Mouse (Mus musculus): ENCODE data around the gene Hipk2. TPM values are rescaled to one million over a fixed set of nuclear protein-coding genes. Genes with fewer than 3 reads are reported as not detected.

The Hipk2 gene
- polyA plus RNA-seq, 1 experiment from 2014 or later = 18.0 TPM

DNA sequence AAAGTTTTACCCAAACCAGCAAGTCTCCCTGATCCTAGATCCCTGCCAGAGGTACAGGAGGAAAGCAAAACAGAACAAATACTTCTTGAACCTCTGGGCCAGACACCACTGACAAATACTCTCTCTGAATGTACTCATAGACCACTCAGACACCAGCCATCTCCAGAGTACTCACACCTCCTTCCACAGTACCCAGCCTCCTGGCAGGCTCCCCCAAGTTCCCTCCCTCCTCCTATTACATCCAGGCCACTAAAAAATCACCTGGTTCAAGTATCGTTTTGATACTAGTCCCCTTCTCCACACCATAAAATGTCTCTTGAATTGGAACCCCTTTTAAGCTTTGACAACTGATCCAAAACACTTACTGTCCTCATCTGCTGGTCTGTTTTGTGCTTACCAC lies 8.7 kb downstream of the Hipk2 start:
- Histone ChIP-seq H3K9me3 (replicated peaks) (no peaks in the 10 kb centered on the region), H3K4me2 (no peak overlapping the region), H3K9ac (no peak overlapping the region), H3K27ac (replicated peaks) (peak overlapping the region; percentile 51; the same call in 1 of the 2 replicates), H3K27me3 (no peaks in the 10 kb centered on the region), H3K4me1 (replicated peaks) (peaks cover 86% of the 10 kb centered on the region), H3K4me3 (replicated peaks) (no peak overlapping the region), H3K36me3 (replicated peaks) (peaks cover 34% of the 10 kb centered on the region)
- WGBS (ENCODE audit: insufficient replicate concordance) = 64% methylated on average over 1 of the region's 1 CpGs
- no peak for ATAC-seq (ENCODE audit: insufficient read depth)

DNA sequence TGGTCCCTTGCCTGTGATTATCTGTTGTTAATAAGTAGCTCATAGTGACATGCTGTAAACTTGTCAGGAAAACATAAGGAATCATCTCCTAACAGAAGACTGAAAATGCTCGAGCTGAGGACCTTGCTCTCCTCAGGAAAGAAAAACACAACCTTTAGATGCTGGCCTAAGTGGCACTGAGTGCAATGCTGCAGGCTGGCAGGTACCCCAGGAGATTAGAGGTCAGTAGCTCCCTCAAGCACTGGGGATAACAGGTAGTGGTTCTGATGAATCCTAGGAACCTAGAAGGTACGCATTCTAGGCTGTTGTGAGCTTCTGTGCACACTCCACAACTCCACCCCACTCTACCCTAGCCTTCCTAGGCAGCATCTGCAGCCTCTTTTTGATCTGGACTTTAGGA lies 9.2 kb downstream of the Hipk2 start:
- Histone ChIP-seq H3K27me3 (no peaks in the 10 kb centered on the region), H3K36me3 (replicated peaks) (peaks cover 29% of the 10 kb centered on the region), H3K27ac (replicated peaks) (peak overlapping the region; percentile 51), H3K9me3 (replicated peaks) (no peaks in the 10 kb centered on the region), H3K9ac (no peak overlapping the region), H3K4me1 (replicated peaks) (peaks cover 85% of the 10 kb centered on the region), H3K4me2 (no peak overlapping the region), H3K4me3 (replicated peaks) (no peak overlapping the region)
- no peak for ATAC-seq (ENCODE audit: insufficient read depth)
- 79% methylated on average over 2 of the region's 2 CpGs for WGBS (ENCODE audit: insufficient replicate concordance)

DNA sequence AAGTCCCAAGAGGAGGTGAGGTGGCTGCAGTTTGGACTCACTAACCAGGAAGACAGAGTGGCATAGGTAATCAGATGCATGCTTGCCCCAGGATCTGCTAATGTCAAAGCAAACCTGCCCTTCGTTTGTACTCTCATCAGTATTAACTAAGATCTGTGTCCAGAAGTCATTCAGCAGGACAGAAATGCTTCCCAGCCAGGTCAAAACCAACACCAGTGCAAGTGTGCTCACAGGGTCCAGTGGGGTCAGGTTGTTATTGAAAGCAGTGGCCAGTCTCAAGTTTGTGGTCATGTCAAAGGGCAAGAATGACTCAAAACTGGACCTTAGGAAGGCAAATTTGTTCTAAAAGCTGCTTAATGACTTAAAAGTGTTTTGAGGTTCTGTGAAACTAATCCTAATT lies 9.6 kb downstream of the Hipk2 start:
- H3K4me3 ChIP-seq (replicated peaks) = no peak overlapping the region
- H3K27ac ChIP-seq (replicated peaks) = peak overlapping the region; percentile 51
- H3K27me3 ChIP-seq = no peaks in the 10 kb centered on the region
- ATAC-seq (ENCODE audit: insufficient read depth) = no peak
- H3K9me3 ChIP-seq (replicated peaks) = no peaks in the 10 kb centered on the region
- H3K36me3 ChIP-seq (replicated peaks) = peaks cover 25% of the 10 kb centered on the region
- H3K4me2 ChIP-seq = peak overlapping the region; percentile 31; the same call in 1 of the 2 replicates
- WGBS (ENCODE audit: insufficient replicate concordance) = 68% methylated on average over 1 of the region's 1 CpGs
- peaks cover 84% of the 10 kb centered on the region for H3K4me1 ChIP-seq (replicated peaks)
- peak overlapping the region; percentile 11; the same call in 1 of the 2 replicates for H3K9ac ChIP-seq

DNA sequence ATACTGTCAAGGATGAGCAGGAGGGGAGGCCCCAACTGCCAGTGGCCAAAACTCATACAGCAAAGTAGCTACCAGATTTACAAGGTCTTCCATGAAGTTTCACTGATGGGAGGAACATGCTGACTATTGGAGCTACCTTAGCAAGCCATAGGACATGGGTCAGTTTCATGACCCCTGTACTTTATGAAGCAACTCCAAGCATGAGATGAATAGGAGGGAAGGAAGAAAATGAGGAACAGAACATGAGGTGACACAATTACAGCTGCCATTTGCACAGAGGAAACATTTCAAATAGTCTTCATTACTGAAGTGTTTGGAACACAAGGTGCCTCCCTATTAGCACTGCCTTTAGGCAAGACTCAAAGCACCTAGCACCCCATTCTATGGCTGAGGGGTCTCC lies 10.2 kb downstream of the Hipk2 start:
- no peak for ATAC-seq (ENCODE audit: insufficient read depth)
- Histone ChIP-seq H3K9ac (peak overlapping the region; percentile 11; the same call in 1 of the 2 replicates), H3K9me3 (replicated peaks) (no peaks in the 10 kb centered on the region), H3K27ac (replicated peaks) (peak overlapping the region; percentile 51), H3K4me1 (replicated peaks) (peaks cover 85% of the 10 kb centered on the region), H3K4me2 (peak overlapping the region; percentile 31), H3K4me3 (replicated peaks) (no peak overlapping the region), H3K27me3 (no peaks in the 10 kb centered on the region), H3K36me3 (replicated peaks) (peaks cover 20% of the 10 kb centered on the region)

DNA sequence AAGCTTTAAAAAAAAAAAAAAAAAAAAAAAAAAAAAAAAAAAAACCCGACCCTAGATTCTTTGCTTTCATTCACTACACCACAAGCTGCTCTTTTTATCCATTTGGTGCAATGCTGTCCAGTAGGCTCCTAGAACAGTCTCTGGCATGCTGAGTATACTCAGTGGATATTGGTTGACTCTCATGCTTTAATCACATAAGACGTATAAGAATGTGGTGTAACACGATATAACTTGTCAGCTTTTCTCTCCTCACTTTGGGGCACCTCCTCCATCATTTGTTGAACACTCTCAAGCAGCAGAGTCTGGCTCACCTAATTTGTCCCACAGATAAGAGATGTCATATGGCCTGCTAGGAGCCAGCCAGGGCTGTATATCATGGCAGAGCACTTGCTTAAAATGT lies 12.4 kb downstream of the Hipk2 start:
- Histone ChIP-seq H3K9me3 (replicated peaks) (no peaks in the 10 kb centered on the region), H3K4me1 (replicated peaks) (peaks cover 88% of the 10 kb centered on the region), H3K4me2 (no peak overlapping the region), H3K4me3 (replicated peaks) (no peak overlapping the region), H3K27ac (replicated peaks) (no peak overlapping the region; the same call in 1 of the 2 replicates), H3K9ac (no peak overlapping the region), H3K36me3 (replicated peaks) (peaks cover 4% of the 10 kb centered on the region; the same call in 1 of the 2 replicates), H3K27me3 (no peaks in the 10 kb centered on the region)
- 36% methylated on average over 3 of the region's 3 CpGs for WGBS (ENCODE audit: insufficient replicate concordance)
- peak; percentile 53 for ATAC-seq (ENCODE audit: insufficient read depth)

DNA sequence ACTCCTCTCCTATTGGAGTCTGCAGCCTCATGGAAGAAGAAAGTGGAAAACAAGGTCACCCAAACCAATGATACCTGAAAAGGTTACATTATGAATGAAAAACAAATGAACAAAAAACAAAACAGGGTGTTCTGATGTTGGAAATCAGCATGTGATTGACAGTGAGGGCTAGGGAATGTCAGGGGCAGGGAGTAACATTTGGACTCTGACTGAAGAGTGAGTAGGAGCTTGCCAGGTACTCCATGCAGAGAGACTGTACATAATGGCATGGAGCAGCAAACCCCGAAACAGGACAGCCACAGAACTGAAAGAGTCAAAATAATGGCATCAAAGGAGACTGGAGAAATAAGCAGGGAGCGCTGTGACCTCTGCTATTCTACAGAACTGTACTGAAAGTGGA lies 15.7 kb downstream of the Hipk2 start:
- Histone ChIP-seq H3K4me1 (replicated peaks) (peaks cover 71% of the 10 kb centered on the region), H3K9ac (no peak overlapping the region), H3K27ac (replicated peaks) (0 out of 2 replicates have a peak overlapping the region, but pooled peaks have one; percentile 39), H3K36me3 (replicated peaks) (no peaks in the 10 kb centered on the region), H3K27me3 (no peaks in the 10 kb centered on the region), H3K4me2 (no peak overlapping the region), H3K4me3 (replicated peaks) (no peak overlapping the region), H3K9me3 (replicated peaks) (no peaks in the 10 kb centered on the region)
- ATAC-seq (ENCODE audit: insufficient read depth) = no peak
- 89% methylated on average over 2 of the region's 2 CpGs for WGBS (ENCODE audit: insufficient replicate concordance)

DNA sequence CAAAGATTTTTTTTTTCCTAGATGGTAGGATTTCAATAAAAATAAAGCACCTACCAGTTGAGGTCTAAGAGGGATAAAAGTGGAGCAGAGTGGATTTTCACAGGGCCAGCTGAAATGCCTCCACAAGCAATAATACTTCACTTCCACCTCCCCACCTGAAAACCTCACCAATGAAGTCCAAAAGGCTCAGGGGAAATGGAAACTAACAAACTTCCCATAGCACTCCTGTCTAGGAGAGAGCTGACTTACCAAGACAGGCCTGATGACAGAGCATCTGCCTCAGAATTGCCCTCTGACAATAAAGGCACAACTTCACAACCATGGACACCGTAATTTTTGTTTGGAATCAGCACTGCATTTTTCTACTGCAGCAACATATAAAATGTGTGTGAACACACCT lies 16.1 kb downstream of the Hipk2 start:
- H3K4me2 ChIP-seq = no peak overlapping the region
- H3K4me1 ChIP-seq (replicated peaks) = peaks cover 68% of the 10 kb centered on the region
- H3K27ac ChIP-seq (replicated peaks) = peak overlapping the region; percentile 24; the same call in 1 of the 2 replicates
- H3K9me3 ChIP-seq (replicated peaks) = no peaks in the 10 kb centered on the region
- no peak for ATAC-seq (ENCODE audit: insufficient read depth)
- no peak overlapping the region for H3K9ac ChIP-seq
- H3K36me3 ChIP-seq (replicated peaks) = no peaks in the 10 kb centered on the region
- H3K4me3 ChIP-seq (replicated peaks) = no peak overlapping the region
- 89% methylated on average over 1 of the region's 1 CpGs for WGBS (ENCODE audit: insufficient replicate concordance)
- H3K27me3 ChIP-seq = no peaks in the 10 kb centered on the region

DNA sequence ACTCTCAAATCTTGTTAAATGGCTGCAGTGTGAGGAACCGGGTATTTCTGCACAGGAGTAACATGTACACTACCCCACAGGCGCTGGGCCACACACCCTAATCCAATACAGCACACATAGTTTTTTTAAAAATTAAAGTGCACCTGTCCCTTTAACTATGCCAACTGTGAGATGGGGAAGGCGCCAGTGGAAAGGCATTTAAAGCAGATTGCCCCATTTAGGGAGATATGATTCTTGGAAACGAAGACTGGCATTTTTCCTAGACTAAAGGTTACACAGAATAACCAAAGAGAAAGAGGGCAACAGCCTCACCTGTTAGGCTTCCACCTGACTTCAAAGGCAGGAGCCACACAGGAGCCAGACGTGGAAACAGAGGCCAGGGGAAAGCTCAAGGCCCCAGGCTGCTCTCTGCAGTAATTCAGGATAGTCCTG lies 22.4 kb downstream of the Hipk2 start:
- H3K36me3 ChIP-seq (replicated peaks) = peaks cover 8% of the 10 kb centered on the region; the same call in 1 of the 2 replicates
- H3K27ac ChIP-seq (replicated peaks) = no peak overlapping the region
- no peak overlapping the region for H3K4me2 ChIP-seq

DNA sequence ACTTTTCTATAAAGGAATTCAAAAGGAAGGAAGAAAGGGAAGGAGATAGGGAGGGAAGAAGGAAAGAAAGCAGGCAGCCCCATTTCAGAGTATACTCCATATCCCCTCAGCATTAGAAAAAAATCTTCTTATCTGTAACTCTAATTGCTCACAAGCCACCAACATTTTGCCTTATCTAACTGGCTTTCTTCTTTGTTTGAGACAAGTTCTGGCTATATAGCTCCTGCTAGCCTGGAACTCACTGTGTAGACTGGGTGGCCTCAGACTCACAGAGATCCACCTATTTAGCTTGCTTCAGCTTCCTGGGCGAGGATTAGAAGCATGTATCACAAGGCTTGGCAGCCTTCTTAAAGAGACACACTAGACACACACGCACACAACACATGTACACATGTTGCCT lies 24.2 kb downstream of the Hipk2 start:
- Histone ChIP-seq H3K4me3 (replicated peaks) (no peak overlapping the region), H3K27ac (replicated peaks) (peak overlapping the region; percentile 62), H3K9ac (no peak overlapping the region; the same call in 1 of the 2 replicates), H3K4me2 (no peak overlapping the region), H3K9me3 (replicated peaks) (no peaks in the 10 kb centered on the region), H3K27me3 (no peaks in the 10 kb centered on the region), H3K4me1 (replicated peaks) (peaks cover 87% of the 10 kb centered on the region), H3K36me3 (replicated peaks) (peaks cover 8% of the 10 kb centered on the region; the same call in 1 of the 2 replicates)
- WGBS (ENCODE audit: insufficient replicate concordance) = 34% methylated on average over 2 of the region's 2 CpGs
- 0 out of 2 replicates have a peak, but pooled peaks have one; percentile 32 for ATAC-seq (ENCODE audit: insufficient read depth)

More for the DNA sequence above, 22.4 kb downstream of the Hipk2 start:
- Histone ChIP-seq H3K9me3 (replicated peaks) (no peaks in the 10 kb centered on the region), H3K4me3 (replicated peaks) (no peak overlapping the region), H3K27me3 (no peaks in the 10 kb centered on the region), H3K4me1 (replicated peaks) (peaks cover 77% of the 10 kb centered on the region), H3K9ac (no peak overlapping the region)
- no peak for ATAC-seq (ENCODE audit: insufficient read depth)
- WGBS (ENCODE audit: insufficient replicate concordance) = 72% methylated on average over 5 of the region's 5 CpGs

DNA sequence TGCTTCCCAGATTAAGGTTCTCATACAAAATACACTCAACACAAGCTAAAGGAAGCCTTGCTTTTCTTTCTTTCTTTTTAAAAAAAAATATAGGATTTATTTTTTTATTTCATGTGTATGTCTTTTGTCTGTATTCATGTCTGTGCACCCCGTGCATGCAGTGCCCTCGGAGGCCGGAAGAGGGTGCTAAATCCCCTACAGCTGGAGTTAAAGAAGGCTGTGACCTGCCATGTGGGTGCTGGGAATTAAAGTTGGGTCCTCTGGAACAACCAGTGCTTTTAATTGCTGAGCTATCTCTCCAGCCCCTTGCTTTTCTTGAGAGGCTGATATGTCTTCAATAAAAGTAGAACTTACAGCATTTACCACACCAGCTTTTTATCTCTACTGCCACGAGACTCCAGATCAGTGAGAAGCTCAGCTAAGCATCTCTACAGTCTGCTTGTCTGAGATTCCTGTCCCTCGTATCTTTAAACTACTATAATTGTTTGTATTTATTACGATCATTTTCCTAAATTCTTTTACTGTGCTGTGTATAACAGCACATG lies 25.2 kb downstream of the Hipk2 start:
- H3K27me3 ChIP-seq = no peaks in the 10 kb centered on the region
- H3K4me3 ChIP-seq (replicated peaks) = no peak overlapping the region
- no peak overlapping the region for H3K9ac ChIP-seq
- H3K4me1 ChIP-seq (replicated peaks) = peaks cover 92% of the 10 kb centered on the region
- ATAC-seq (ENCODE audit: insufficient read depth) = no peak
- H3K36me3 ChIP-seq (replicated peaks) = peaks cover 8% of the 10 kb centered on the region; the same call in 1 of the 2 replicates
- no peak overlapping the region for H3K27ac ChIP-seq (replicated peaks)
- H3K4me2 ChIP-seq = no peak overlapping the region
- H3K9me3 ChIP-seq (replicated peaks) = no peaks in the 10 kb centered on the region
- WGBS (ENCODE audit: insufficient replicate concordance) = 63% methylated on average over 6 of the region's 6 CpGs

DNA sequence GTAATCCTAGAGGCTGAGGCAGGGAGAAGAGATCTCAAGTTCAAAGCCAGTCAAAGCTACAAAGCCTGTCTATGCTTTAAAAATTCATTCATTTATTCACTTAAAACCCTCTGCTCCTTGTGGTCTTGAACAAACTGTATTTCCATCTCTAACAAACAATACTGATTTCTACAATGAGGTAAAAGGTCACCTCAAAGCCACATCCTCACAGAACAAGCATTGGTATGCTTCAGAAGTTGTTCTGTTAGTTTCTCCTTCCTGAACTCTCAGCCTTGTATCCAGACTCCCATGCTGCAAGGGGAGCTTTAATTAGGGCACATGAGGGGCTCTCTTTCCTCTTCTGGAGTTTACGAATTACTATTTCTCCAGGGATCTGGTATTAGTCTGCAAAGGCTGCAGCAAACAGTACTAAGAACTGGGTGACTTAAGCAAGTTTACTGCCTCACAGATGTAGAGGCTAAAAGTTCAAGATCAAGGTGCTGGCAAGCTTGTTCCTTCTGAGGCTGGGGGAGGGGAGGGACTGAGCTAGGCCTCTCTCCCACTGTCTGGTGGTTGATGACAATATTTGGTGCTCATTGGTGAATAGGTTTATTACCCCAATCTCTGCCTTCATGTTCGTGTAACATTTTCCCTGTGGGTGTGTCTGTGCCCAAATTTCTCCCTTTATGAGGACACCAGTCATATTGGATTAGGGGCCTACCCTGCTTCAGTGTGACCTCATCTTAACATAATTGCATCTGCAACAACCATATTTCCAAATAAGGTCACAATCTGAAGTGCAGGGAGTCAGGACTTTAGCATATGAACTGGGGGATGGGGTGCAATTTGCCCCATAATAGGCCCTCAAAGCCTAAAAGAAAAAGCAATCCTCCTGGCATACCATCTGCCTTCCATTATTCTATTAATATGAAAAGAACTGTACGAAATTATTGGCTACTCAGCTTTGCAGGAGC lies 27.7 kb downstream of the Hipk2 start:
- no peak overlapping the region for H3K4me2 ChIP-seq
- no peaks in the 10 kb centered on the region for H3K9me3 ChIP-seq (replicated peaks)
- 65% methylated on average over 3 of the region's 3 CpGs for WGBS (ENCODE audit: insufficient replicate concordance)
- H3K4me3 ChIP-seq (replicated peaks) = no peak overlapping the region
- no peaks in the 10 kb centered on the region for H3K27me3 ChIP-seq
- ATAC-seq (ENCODE audit: insufficient read depth) = no peak
- peaks cover 94% of the 10 kb centered on the region for H3K4me1 ChIP-seq (replicated peaks)
- H3K36me3 ChIP-seq (replicated peaks) = peaks cover 18% of the 10 kb centered on the region
- H3K9ac ChIP-seq = no peak overlapping the region
- H3K27ac ChIP-seq (replicated peaks) = peak overlapping the region; percentile 45
